Mouse (Mus musculus) ovary, postnatal 10 days (tissue): ENCODE data around the gene Fcnb.

Experiments used
- DNase-seq: peaks from one replicate; pipeline ENCODE4 v3.0.0; 2022; ENCODE audit warnings: low spot score

The Fcnb gene

DNA sequence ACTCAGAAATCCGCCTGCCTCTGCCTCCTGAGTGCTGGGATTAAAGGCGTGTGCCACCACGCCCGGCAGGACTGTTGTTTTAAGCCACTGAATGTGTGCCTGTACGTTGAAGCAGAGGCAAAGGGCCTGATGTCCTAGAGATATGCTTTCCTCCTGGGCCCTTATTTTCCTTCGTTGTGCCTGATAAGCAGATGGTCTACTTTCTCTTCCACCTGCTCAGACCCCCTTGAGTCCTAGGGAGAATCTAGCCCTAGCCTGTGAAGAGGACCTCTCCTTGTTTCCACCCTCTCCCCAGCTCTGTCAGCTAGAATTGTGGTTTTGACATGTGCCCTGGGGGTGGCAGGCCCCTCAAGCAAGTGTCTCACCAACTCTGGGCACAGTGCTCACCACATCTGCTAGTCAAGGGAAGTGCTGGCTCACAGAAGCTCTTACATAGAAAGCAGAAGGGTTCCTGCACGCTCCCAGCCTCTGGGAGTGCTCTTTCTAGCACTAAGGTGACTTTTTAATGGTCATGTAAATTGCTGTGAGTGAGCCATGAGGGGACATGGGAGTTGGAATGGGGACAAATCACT is 9.0 kb downstream of the Fcnb start:
- no peak for DNase-seq

DNA sequence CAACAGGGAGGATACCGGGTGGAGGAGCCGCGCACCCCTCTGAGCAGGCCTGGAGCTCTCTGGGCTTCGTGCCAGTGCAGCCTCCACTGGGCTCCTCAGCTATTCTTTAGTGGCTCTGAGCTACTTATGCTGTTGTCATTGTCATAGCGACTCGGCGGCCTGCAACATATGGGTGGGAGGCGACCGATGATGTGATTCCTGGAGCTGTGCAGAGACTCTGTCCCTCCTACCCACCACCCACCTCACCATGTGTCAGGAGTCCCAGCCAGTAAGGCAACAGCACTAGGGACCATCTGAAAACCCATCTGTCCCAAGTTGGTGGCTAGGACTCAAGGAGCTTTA is 16.2 kb downstream of the Fcnb start:
- no peak for DNase-seq

GRCm38 (mm10) chr2:28067821-28068536 is 16.7 kb downstream of the Fcnb start:
- no peak for DNase-seq

DNA sequence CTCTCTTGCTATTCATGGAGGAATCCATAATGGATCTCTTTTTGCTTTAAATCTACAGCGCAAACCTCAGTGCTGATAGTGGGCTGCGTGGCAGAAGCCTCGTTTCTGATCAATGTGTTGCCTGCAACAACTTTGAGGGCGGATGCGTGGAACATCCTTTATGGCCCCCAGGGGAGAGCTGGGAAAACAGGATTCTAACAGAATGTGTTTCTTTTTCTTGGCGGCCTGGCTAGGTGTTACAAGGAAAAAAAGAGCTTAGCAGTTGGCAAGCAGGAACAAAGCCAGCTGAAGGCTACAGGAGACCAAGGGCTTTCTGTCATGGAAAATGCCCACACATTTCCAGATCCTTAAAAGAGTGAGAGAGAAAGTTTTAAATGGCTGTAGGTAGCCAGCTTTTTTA is 17.5 kb downstream of the Fcnb start:
- DNase-seq: no peak

- no peak for DNase-seq
These were observed 18.0 kb downstream of the Fcnb start for GRCm38 (mm10) chr2:28066686-28067085.

DNA sequence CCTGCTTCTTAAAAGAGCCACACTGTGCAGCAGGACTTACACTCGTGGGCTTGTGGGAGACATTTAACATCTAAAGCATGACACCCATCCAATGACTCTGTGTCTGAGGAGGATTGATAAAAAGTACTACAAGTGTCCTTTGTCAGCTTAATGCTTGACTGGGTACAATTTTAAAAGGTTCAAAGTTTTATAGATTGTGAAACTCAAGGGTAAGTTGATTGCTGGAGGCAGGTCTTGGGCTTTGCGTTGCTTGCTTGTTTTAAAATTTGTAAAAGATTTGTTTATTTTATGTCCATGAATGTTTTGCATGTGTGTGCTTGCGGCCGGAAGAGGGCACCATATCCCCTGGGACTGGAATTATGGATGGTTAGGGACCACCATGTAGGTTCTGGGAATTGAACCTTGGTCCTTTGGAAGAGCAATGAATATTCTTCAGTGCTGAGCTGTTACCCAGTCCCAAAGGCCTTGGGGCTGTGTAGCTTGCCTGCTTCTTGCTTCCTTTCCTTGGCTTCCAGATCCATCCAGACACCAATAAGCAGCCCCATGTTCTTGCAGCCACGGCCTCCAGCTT is 19.5 kb downstream of the Fcnb start:
- DNase-seq: no peak

DNA sequence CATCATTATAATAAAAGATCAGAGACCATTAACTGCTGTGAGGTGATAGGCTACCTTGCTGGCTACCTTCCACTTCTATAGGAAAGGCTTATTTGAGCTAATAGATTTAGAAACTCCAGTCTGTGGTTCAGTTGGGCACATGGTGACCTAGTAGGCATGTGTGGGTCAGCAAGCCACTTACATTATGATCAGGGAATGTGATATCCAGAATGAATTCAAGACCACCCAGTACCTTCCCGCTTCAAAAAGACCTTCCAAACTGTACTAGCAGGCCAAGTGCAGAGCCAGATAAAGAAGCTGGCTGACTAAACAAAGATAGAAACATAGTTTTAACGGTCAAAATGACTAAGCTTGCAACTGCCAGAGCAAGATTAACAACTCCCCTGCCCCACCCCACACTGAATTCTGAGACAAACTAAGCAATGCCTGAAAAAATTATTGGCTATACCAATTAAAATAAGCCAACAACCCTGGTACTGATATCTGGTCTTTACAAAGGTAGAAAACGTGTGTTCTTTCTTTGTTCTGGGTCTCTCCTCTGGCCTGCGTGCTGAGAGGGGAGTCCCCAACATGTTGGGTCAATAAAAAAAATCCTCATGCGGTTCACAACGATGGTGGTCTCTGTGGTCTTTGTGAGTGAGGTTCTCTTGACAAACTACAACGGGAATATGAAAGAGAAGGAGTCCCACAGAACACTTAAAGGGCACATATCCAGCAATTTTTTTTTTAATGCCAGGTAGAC is 20.2 kb downstream of the Fcnb start:
- no peak for DNase-seq

- DNase-seq: no peak
These were observed 20.9 kb downstream of the Fcnb start for GRCm38 (mm10) chr2:28063711-28064338.

DNA sequence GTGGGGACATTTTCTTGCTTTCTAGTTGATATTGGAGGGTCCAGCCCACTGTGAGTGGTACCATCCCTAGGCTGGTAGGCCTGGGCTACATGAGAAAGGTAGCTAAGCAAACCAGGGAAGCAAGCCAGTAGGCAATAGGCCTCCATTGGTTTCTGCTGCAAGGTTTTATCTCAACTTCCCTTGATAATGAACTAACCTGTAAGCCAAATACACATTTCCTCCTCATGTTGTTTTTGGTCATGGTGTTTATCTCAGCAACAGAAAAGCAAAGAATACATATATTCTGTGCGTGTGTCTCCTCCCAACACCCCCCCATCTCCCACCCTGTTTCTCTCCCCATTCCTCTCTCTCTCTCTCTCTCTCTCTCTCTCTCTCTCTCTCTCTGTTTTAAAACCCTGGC is 24.8 kb downstream of the Fcnb start:
- no peak for DNase-seq

GRCm38 (mm10) chr2:28047092-28047491 is 37.6 kb downstream of the Fcnb start:
- no peak for DNase-seq

DNA sequence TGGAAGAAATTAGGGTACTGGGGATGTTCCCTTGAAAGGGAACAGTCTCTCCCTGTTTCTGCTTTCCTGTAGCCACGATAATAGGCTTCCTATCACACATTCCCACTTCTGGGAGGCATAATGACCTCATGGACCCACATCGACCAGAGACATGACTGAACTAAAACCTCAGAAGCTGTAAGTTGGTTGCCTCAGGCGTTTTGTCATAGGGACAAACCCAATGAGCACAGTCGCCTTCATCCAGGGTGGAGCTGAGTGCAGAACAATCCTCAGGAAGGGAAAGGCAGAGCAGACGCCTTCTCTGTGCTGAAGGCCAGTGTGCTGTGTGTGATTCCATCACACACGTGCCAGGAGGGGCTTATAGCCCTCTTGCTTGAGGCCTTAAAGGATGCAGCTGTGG is 38.4 kb downstream of the Fcnb start:
- DNase-seq: no peak

DNA sequence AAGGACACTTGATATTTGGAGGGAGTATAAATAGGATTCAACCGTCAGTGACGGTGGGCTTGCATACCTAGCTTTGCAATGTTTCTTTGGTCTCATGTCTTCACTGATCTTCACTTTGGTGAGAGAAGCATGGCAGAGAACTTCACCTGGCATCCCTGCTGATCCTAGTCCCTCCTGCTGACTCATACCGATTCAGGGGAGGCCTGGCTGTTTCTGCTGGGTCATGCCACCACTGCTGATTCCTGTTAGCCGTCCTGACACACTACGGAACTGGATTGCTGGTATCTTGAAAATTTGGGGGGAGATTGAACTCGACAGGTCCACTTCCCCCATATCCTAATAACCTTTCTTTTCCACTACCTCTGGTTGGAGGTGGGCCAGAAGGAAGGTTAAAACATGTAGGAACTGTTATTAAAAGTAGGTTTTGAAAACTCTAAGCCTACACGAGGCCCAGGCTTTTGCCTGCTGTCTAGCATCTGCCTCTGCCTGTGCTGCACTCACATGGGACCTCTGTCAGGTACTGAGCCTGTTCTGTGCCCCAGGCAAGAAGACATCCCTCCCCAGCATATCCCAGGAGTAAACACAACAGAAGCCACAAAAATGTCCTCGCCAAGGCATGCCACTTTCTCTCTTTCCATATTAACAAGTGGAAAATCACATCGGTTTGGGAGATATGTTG is 39.6 kb downstream of the Fcnb start:
- DNase-seq: no peak

GRCm38 (mm10) chr2:28040466-28040865 is 44.2 kb downstream of the Fcnb start:
- DNase-seq: no peak

DNA sequence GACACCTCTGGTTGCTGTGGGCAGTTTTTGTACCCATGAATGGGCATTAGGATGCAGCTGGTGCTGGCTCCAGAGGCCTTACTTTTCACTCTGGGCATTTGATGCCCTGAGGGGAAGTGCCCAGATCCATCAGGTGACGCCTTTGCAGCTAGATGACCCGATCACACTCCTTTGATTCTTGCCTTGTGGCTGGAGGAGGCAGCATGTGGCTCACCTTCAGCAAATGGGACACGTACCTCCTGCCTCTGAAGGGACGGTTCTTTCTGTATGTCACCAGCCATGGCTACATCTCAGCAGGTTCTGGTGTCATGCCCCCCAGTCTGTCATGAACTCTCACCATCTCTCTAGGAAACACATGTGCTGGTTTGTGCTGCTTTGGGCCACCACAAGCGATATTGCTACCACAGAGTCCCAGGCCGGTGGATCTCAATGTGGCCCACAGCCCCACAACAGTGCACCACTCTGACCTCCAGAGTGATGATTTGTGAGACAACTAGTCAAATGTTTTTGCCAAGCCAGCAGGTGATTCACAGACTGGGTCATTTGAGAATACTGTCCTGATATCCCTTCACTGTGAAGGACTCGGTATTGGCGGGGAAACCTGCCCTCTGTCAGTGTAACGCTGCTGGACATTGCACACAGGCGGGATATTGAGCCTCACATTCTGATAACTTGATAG is 44.9 kb downstream of the Fcnb start:
- DNase-seq: no peak

DNA sequence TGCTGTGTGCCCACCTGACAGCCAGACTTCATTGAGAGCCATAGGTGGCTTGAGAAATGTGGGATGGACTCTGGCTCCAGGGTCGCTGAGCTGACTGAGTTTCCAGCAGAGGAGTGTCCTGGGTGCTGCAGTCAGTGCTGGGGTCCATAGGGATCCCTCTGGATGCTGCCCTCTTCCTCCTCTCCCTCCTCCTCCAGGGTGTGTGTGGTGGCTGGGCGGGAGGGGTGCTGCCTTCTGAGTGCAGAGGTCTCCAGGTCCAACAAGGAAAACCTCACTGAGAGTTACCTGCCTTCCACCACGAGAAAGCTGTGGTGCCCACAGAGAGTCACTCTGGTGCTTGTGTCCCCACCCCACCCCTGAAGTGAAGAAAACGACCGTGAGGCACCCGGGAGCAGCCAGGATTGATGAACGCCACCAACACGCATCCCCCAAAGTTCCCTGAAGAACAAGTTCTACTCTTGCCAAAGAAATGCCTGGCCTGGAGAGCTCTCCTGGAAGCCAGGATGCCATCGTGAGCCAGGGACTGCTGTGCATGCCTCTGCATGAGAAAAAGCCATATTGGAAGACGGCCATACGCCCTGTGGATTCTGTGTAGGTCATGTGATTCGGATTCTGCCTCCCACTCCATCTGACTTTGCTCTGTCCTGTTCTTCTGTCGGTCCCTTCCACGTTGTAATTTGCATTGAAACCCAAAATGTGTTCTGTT is 46.1 kb downstream of the Fcnb start:
- DNase-seq: no peak

GRCm38 (mm10) chr2:28037505-28038390 is 46.9 kb downstream of the Fcnb start:
- DNase-seq: no peak

- DNase-seq: no peak
These were observed 47.9 kb downstream of the Fcnb start for GRCm38 (mm10) chr2:28036788-28037187.

DNA sequence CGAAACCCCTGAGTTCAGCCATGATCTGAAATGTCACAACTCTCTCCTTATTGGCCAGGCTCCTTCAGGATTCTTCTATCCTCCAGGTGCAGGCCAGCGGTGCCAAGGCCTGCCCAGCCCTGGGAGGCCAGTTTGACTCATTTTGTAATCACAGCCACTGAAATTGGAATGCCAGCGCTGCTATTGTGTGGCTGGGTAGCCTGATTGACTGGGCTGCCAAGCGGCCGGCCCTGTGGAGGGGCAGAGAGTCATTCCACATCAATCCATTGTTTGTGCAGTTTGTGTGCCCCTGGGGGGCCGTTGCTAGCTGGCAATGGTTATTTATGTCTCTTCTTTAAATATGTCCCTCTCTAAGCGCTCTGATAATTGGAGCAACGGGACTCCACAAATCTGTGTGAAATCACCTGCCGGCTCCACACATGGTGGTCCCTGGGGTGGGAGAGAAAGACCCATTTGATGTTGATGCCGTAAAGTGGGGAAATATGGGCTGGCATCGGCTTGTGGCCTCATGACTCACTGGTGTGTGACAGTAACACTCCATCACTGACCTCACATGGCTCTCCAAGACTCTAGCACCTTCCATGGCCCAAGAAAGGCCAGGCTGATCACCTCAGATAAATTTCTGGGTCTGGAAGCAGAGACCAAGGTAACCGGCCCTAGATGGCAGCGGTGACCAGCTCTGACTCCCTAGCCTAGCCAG is 50.5 kb downstream of the Fcnb start:
- DNase-seq: no peak

DNA sequence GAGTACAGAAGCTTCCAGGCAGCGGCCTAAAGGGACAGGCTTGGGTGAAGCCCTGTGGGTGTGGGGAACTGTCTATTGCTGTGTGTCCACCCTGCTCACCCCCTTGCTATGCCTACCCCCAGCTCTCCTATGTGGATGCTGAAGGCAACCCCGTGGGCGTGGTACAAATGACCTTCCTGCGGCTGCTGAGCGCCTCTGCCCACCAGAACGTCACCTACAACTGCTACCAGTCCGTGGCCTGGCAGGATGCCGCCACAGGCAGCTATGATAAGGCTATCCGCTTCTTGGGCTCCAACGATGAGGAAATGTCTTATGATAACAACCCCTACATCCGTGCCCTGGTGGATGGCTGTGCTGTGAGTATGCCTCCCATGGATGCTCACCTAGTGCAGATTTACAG is 52.2 kb downstream of the Fcnb start:
- no peak for DNase-seq
